Mouse (Mus musculus) WW6 (cell line): Measurements from ENCODE around the gene Zfp11.

Experiments used
- DNase-seq: peaks from one replicate; pipeline ENCODE4 v3.0.0-alpha.2; 2013; ENCODE audit warnings: low read depth, low spot score

Zfp11 gene

DNA sequence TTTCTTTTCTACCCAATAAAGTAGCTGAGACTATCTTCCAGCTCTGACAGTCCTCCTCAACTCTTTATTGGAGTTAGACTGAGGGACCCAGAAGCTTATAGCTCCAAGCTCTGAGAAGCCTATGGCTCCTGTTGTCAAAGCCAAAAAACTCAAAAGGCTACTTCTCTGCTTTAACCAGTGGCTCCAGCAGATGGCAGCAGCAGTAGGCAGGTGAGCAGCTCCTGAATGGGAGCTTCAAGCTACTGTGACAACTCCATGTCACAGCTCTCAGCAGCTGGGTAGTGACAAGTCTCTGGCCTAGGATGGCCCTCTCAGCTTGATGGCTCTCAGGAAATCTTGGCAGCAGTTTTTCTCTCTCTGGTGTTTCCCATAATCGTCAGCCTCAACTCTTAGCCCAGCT, 58.8 kb downstream of the Zfp11 start:
- no peak for DNase-seq

DNA sequence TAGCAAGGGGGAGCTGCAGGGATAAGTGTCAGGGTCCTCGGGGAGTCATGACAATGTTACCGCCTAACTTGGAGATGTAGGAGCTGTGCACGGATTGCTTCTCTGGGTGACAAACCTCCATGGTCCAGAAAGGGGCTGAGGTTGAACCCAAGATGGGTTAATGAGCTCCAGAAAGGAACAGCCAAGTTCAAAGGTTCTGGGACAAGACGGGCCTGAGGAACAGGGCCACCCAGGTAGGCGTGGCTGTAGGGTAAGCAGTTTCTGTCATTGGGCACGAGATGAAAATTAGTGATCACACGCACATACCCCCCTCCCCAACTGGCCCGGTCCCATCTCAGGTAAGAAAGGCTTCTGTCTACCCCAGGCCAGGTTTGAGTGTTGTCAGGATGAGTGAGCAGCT, 62.4 kb downstream of the Zfp11 start:
- DNase-seq, result no peak
